Mouse (Mus musculus): ENCODE measurements around the gene Zbtb45. TPM values are rescaled to one million over a fixed set of nuclear protein-coding genes. Genes with fewer than 3 reads are reported as not detected.

Zbtb45 gene
- polyA plus RNA-seq (2012; rRNA removed) = 24.5 and 34.5 TPM in 2 replicates

DNA sequence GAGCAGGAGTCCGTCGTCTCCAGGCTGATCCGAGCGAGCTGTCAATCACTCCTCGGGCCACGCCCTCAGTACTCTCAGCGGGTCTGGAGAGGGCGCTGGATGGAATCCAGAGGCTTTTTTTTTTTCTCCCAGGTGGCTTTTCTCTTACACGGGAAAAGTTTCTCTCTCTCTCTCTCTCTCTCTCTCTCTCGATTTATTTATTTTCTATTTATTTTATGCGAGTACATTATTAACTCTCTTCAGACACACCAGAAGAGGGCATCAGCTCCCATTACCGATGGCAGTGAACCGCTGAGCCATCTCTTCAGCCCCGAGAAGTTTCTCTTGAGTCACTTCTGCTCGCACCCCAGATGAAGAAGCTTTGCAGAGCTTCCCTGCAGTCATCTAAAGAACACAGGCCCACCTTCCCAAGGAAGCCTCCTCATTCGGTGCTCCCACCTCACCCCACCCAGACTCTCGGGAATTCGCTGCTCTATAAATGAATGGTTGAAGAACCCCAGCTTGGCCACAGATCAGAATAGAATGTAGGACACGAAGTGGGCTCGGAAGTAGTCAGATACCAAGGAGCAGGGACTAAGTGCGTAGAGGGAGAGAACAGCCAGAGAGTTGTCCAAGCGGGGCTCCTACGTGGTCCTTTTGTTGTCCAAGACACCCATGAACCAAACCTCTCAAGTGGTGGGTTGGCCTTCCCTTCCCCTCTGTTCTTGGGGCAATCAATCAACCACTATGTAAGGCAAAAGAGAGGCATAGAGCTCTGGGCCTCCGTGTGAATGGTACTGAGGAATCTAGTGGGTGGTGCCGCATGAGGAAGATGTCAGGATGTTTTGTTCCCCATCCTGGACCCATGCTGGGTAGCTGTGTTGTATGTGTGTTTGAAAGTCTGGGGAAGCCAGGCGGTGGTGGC, at the start of gene Zbtb45:
TSS of gene Zbtb45 (minus strand) at position 30 of the 904 bp plus-strand sequence.
- Histone ChIP-seq H3K36me3 (ENCODE audit: control insufficient read depth, insufficient read depth, low read length) (peaks cover 14% of the 10 kb centered on the region), H3K4me1 (ENCODE audit: control insufficient read depth, insufficient read depth, insufficient read length) (peaks cover 5% of the 10 kb centered on the region; the same call in 1 of the 2 replicates), H3K27ac (ENCODE audit: insufficient read depth, low read length) (peak within 1 kb of the TSS; percentile 90), H3K27me3 (ENCODE audit: control insufficient read depth, insufficient read depth, low read length) (no peaks in the 10 kb centered on the region), H3K4me3 (ENCODE audit: extremely low read depth, insufficient read depth, insufficient read length) (peak within 1 kb of the TSS; percentile 94)
- WGBS = 19% methylated on average over 26 of the region's 26 CpGs
- TF ChIP-seq POLR2A (IDR thresholded peaks at IDR 0.05; ENCODE audit: low read depth, low read length) (no peak), CTCF (IDR thresholded peaks at IDR 0.05; ENCODE audit: extremely low read depth, insufficient read depth, insufficient read length, insufficient replicate concordance) (no peak)
- DNase-seq (ENCODE audit: low read depth in 1 of 2, low spot score in 2 of 2) = no peak

DNA sequence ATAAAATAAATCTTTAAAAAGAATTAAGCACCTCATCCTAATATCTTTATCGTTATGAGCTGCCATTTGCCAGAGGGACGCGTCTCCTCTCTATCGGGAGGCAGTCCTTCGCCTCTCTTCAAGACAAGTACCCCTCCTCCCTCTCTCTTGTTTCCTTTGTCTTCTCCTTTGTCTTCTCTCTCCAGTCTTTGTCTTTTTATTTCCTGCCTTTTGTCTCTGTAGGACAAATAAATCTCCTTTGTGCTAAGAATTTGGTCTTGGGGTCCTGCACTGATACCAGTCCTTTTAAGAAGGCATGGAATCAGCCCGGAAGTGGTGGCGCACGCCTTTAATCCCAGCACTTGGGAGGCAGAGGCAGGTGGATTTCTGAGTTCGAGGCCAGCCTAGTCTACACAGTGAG, 49.7 kb upstream of the Zbtb45 start:
- DNase-seq (ENCODE audit: low read depth in 1 of 2, low spot score in 2 of 2) = no peak
- no peaks in the 10 kb centered on the region for H3K27me3 ChIP-seq (ENCODE audit: control insufficient read depth, insufficient read depth, low read length)
- TF ChIP-seq POLR2A (IDR thresholded peaks at IDR 0.05; ENCODE audit: low read depth, low read length) (no peak), CTCF (IDR thresholded peaks at IDR 0.05; ENCODE audit: extremely low read depth, insufficient read depth, insufficient read length, insufficient replicate concordance) (no peak)
- H3K4me1 ChIP-seq (ENCODE audit: control insufficient read depth, insufficient read depth, insufficient read length) = no peaks in the 10 kb centered on the region
- H3K36me3 ChIP-seq (ENCODE audit: control insufficient read depth, insufficient read depth, low read length) = no peaks in the 10 kb centered on the region
- H3K27ac ChIP-seq (ENCODE audit: insufficient read depth, low read length) = no peak overlapping the region
- no peak overlapping the region for H3K4me3 ChIP-seq (ENCODE audit: extremely low read depth, insufficient read depth, insufficient read length)
- 94% methylated on average over 9 of the region's 9 CpGs for WGBS

DNA sequence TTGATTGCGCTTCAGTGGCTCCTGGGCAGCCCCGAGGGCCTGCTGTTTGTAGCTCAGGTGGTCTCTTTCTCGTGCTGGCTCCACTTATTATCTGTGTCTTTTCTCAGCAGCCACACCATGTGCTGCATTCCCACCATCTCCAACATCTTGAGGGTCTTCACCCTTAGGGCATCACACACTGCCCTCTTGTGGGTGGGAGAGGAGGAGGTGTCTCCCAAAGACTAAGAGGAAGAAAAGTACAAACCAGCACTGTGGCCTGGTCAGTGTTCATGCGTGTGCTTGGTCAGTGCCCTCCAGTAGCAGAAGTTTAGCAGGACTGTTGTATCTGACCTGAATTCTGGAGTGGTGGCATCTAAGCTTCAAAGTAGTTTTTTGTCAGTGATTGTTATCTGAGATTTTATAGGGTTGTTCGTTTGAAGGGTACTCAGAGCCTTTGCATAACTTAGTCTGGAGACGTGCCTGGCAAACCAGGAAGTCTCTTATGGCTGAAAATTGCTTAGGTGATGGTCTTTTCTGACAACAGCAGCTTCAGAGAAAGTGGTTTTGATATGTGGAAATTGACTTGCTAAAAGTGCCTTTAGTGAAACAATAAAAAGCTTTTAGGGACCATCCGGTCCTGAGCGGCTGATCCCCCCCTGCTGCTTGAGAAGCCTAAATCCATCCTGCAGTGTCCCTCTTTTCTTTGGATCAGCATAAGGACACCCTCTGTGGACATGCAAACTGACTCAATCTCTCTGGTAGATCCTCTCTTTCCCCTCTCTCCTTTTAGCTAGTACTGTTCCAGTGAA, 47.3 kb upstream of the Zbtb45 start:
- 78% methylated on average over 8 of the region's 8 CpGs for WGBS

DNA sequence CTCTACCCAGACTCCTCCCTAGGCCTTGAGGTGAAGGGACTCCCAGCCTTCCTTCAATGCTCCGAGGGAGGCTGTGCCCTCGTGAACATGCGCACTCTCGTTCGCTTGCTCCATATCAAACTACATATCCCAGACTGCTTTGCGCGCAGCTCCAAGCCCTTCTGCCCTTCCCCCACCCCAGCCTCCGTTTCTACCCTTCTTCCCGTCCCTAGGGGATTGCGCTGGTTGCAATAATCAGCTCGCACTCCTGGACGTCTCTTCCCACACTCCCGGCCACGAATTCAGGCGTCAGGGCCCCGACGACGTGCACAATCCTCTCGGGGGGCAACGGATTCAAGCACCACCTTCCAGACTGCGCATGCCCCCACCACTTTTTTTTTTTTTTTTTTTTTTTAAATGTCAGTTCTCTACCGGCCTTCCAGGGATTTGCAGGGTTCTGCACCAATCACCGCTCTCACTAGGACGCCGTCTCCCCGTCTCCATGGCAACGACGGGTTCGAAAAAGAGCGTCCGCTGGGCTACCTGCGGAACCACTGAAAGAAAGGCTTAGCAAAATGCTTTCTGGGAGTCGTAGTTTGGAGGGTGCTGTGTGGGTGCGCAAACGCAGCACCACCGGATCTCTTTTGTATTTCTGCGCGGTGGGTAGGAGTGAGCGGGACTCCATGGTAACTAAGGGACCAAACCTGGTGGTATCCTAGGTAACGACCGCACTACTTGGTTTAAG, 44.6 kb upstream of the Zbtb45 start, which contains the start of gene Mzf1:
TSS of gene Mzf1 (minus strand) at position 478 of the 724 bp plus-strand sequence.
- TF ChIP-seq POLR2A (IDR thresholded peaks at IDR 0.05; ENCODE audit: low read depth, low read length) = peak; percentile 72
- no peak for TF ChIP-seq CTCF (IDR thresholded peaks at IDR 0.05; ENCODE audit: extremely low read depth, insufficient read depth, insufficient read length, insufficient replicate concordance)
- WGBS = under 1% methylated on average over 41 of the region's 41 CpGs
- peak within 1 kb of the TSS; percentile 78 for H3K27ac ChIP-seq (ENCODE audit: insufficient read depth, low read length)
- H3K27me3 ChIP-seq (ENCODE audit: control insufficient read depth, insufficient read depth, low read length) = no peaks in the 10 kb centered on the region
- H3K4me3 ChIP-seq (ENCODE audit: extremely low read depth, insufficient read depth, insufficient read length) = peak within 1 kb of the TSS; percentile 81
- DNase-seq (ENCODE audit: low read depth in 1 of 2, low spot score in 2 of 2) = peak; percentile 90 to 94
- H3K36me3 ChIP-seq (ENCODE audit: control insufficient read depth, insufficient read depth, low read length) = no peaks in the 10 kb centered on the region
- H3K4me1 ChIP-seq (ENCODE audit: control insufficient read depth, insufficient read depth, insufficient read length) = no peaks in the 10 kb centered on the region

More for the DNA sequence above, 47.3 kb upstream of the Zbtb45 start:
- Histone ChIP-seq H3K4me1 (ENCODE audit: control insufficient read depth, insufficient read depth, insufficient read length) (no peaks in the 10 kb centered on the region), H3K27ac (ENCODE audit: insufficient read depth, low read length) (no peak overlapping the region), H3K36me3 (ENCODE audit: control insufficient read depth, insufficient read depth, low read length) (no peaks in the 10 kb centered on the region), H3K27me3 (ENCODE audit: control insufficient read depth, insufficient read depth, low read length) (no peaks in the 10 kb centered on the region), H3K4me3 (ENCODE audit: extremely low read depth, insufficient read depth, insufficient read length) (no peak overlapping the region)
- no peak for DNase-seq (ENCODE audit: low read depth in 1 of 2, low spot score in 2 of 2)
- TF ChIP-seq CTCF (IDR thresholded peaks at IDR 0.05; ENCODE audit: extremely low read depth, insufficient read depth, insufficient read length, insufficient replicate concordance) (no peak), POLR2A (IDR thresholded peaks at IDR 0.05; ENCODE audit: low read depth, low read length) (no peak)

DNA sequence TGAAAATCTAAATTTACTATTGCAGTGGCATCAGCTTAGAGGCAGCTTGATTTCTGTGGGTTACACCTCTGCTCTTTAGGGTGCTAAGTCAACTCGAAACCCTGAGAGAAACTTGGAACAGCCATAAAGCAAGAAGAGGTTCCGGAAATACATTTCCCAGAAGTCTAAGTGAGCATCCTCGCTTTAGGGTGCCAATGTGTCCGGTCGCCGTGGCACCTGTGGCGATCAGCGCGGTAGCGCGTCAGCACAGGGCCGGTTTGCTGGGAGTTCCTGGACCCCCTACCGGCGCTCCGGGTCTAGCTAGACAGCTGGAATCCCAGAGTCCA, 44.1 kb upstream of the Zbtb45 start:
- no peaks in the 10 kb centered on the region for H3K36me3 ChIP-seq (ENCODE audit: control insufficient read depth, insufficient read depth, low read length)
- peak overlapping the region; percentile 81 for H3K4me3 ChIP-seq (ENCODE audit: extremely low read depth, insufficient read depth, insufficient read length)
- H3K27me3 ChIP-seq (ENCODE audit: control insufficient read depth, insufficient read depth, low read length) = no peaks in the 10 kb centered on the region
- WGBS = 2% methylated on average over 15 of the region's 15 CpGs
- no peak for DNase-seq (ENCODE audit: low read depth in 1 of 2, low spot score in 2 of 2)
- H3K4me1 ChIP-seq (ENCODE audit: control insufficient read depth, insufficient read depth, insufficient read length) = no peaks in the 10 kb centered on the region
- no peak for TF ChIP-seq POLR2A (IDR thresholded peaks at IDR 0.05; ENCODE audit: low read depth, low read length)
- no peak for TF ChIP-seq CTCF (IDR thresholded peaks at IDR 0.05; ENCODE audit: extremely low read depth, insufficient read depth, insufficient read length, insufficient replicate concordance)
- H3K27ac ChIP-seq (ENCODE audit: insufficient read depth, low read length) = peak overlapping the region; percentile 25; the same call in 1 of the 2 replicates

DNA sequence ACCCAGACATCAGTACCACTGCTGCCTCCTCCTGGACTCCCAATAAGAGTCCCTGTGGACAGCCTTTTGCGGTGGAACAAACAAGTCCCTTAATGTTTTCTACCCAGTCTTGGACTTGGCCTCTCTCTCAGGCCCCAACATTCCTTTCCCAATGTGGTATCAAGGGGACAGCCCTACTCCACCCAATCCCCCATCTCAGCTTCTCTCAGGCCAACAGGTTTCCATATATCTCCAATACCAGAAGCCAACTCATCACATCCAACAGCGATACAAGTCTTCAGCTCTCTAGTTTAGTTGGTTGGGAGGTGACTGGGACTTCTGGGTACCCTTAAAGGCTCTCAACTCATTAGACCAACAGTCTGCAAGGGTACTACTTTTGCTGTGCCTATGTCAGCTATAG, 43.7 kb upstream of the Zbtb45 start:
- WGBS = 99% methylated on average over 2 of the region's 2 CpGs
- H3K27me3 ChIP-seq (ENCODE audit: control insufficient read depth, insufficient read depth, low read length) = no peaks in the 10 kb centered on the region
- H3K4me3 ChIP-seq (ENCODE audit: extremely low read depth, insufficient read depth, insufficient read length) = no peak overlapping the region
- TF ChIP-seq CTCF (IDR thresholded peaks at IDR 0.05; ENCODE audit: extremely low read depth, insufficient read depth, insufficient read length, insufficient replicate concordance) = no peak
- TF ChIP-seq POLR2A (IDR thresholded peaks at IDR 0.05; ENCODE audit: low read depth, low read length) = no peak
- no peak for DNase-seq (ENCODE audit: low read depth in 1 of 2, low spot score in 2 of 2)
- H3K4me1 ChIP-seq (ENCODE audit: control insufficient read depth, insufficient read depth, insufficient read length) = no peaks in the 10 kb centered on the region
- H3K27ac ChIP-seq (ENCODE audit: insufficient read depth, low read length) = no peak overlapping the region
- no peaks in the 10 kb centered on the region for H3K36me3 ChIP-seq (ENCODE audit: control insufficient read depth, insufficient read depth, low read length)

Data from spleen, adult 2 months (tissue).